Mouse (Mus musculus) heart, postnatal 0 days (tissue): Measurements from ENCODE around the gene Ethe1.

Source experiments
- CTCF ChIP-seq: IDR thresholded peaks from 2 replicates; pipeline ENCODE4 v1.5.1; 2016; ENCODE audit warnings: antibody characterized with exemption, control low read depth, low read depth
- EP300 ChIP-seq: IDR thresholded peaks from 2 replicates; pipeline ENCODE4 v1.6.1; 2016; ENCODE audit warnings: antibody characterized with exemption, low read depth

DNA sequence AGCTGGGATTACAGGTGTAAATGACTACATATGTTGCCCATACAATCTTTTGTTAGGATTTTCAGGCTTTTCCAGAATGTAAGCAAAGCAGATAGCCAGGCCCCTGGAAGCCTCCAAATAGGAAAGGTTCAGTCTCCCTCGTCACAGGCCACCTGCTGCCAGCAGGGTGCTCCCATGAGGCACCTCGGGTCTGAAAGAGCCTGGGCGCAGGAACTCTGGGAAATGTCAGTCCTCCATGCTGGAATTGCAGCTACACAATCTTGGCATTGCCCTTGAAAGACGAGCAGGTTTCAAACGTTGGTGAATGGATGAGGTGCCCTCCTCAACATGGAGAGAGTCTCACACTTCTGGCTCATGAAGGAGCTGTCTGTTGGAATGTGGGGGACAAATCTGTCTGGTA is 49.2 kb upstream of the Ethe1 start:
- no peak for TF ChIP-seq CTCF
- no peak for TF ChIP-seq EP300
